Mouse (Mus musculus) heart, adult 11 months (tissue): ENCODE measurements around the gene Nup50.

Experiments used
- DNase-seq: peaks from one replicate; pipeline ENCODE4 v3.0.0; 2022

Nup50 gene

DNA sequence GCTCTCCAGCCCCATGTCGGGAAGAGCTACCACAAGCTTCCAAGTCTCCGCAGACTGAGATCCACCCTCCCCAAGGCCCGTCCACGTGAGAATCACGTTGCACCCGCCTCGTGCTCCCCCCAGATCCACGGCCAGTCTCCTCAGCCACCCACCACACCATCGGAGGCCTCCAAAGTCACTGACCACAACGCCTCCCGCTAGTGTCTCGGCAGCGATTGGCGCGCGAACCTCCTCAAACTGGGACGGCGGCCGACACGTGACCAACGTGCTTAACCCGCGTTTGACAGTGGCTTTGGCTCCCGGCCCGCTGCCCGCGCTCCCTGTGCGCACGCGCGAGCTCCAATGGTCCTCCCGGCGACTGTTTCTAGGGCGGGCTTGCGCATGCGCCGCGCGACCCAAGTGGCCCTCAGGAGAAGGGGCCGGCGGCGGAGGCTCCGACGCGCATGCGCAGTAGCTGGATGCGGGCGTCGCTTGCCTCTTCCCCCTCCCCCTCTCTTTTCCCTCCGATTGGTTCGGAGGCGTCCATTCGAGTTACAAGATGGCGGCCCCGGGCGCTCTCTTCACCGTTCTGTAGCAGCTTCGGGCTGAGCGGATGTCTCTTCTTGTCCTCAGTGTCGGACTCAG, at the start of gene Nup50:
Gene Nup50 (plus strand): TSS at position 528 of the 624 bp plus-strand sequence.
- peak; percentile 100 for DNase-seq

DNA sequence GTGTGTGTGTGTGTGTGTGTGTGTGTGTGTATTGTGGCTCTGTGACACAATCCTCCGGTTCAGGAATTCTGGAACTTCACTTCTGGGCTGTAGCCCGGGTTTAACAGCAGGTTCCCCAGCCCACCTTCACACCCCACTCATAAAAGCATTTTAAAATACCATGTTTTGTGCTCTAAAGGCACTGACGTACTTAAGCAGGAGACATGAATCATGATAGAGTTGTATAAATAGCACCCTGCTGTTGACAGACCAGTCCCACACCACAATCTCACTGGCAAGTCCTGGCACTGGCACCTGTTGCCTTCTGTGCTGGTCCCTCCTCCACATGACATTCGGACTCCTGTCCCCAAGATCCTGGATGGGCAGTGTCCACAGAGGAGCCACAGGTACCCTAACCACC, 49.3 kb upstream of the Nup50 start:
- DNase-seq, result no peak

DNA sequence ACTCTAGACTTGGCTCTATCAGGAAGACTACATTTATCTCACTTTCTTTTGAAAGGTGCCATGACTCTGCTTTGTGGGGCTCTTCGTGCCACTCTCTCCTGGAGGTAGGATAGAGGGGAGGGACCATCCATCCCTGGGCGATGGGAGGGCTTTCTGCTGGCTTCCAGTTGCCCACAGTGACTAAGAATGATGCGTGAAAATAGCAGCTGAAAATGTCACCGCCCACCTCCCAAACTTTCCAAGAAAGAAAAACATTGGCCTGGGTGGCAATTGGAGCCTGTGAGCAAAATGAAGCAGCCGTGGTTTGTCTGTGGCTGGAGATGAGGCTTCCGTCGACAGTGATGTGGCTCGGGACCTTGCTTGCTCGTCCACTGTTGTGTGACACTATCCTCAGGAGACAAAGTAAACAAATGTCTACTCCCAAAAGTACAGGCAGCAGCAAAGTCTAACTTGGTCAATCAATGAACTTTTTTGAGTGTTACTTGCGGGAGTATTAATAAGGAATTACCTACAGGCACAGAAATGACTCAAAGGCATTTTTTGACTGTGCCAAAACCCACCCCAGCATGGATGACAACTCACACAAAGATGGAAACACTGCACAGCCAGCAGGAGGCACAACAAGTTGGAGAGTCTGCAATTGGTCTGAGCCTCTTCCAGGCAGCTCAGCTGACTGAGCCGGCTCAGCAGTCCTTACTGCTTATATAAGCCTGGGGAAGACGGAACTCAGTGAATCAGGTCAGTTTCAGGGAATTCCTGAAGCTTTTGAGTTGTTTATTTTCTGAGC, 46.0 kb upstream of the Nup50 start:
- DNase-seq, result no peak

DNA sequence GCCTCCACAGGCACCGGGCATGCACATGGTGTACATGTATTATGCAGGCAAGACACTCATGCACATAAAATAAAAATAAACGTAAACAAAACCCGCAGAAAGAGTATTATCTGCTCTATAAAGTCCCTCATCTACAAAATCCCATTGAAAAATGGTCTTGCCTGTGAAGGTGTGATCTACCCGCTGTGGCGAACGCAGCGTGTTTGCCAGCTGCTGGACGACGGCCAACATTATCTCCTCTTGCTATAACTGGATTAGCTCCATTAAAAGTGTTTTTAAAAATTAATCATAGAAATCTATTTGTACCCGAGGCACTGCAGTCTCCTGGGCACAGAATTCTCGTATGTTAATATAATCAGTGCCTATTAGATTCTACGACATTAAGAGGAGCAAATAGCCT, 35.1 kb upstream of the Nup50 start:
- no peak for DNase-seq

DNA sequence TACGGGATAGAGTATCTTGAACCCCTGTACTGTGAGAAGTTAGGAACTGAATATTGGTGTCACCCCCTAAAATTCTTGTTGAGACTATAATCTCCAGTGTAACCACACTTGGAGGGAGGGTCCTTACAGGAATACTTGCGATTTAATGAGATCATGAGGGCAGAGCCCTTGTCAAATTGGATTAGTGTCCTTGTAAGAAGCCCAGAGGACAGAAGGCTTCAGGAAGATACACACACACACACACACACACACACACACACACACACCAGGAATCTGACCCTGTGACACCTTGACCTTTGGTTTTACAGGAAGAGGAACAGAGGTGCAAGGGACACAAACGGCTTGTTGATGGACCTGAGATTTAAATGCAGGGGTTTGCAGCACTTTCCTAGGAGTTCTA, 32.0 kb upstream of the Nup50 start:
- DNase-seq, result no peak

GRCm38 (mm10) chr15:84891658-84892057, 31.6 kb upstream of the Nup50 start:
- no peak for DNase-seq

- peak; percentile 96 for DNase-seq
These were observed 27.0 kb upstream of the Nup50 start for GRCm38 (mm10) chr15:84896216-84896615.

DNA sequence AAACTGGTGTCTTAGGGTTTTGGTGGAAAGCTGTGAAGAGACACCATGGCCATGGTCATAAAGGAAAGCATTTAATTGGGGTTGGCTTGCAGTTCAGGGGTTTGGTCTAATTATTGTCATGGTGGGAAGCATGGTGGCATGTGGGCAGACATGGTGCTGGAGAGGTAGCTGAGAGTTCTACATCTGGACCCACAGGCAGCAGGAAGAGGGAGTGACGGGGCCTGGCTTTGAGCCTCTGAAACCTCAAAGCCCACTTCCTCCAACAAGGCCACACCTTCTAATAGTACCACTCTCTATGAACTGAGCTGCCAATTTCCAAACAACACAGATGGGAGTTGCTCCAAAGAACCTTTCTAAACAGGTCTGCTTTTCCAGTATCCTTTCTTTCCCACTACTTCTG, 26.5 kb upstream of the Nup50 start:
- no peak for DNase-seq

- DNase-seq, result peak; percentile 87
These were observed 25.1 kb upstream of the Nup50 start for GRCm38 (mm10) chr15:84898077-84898476.

DNA sequence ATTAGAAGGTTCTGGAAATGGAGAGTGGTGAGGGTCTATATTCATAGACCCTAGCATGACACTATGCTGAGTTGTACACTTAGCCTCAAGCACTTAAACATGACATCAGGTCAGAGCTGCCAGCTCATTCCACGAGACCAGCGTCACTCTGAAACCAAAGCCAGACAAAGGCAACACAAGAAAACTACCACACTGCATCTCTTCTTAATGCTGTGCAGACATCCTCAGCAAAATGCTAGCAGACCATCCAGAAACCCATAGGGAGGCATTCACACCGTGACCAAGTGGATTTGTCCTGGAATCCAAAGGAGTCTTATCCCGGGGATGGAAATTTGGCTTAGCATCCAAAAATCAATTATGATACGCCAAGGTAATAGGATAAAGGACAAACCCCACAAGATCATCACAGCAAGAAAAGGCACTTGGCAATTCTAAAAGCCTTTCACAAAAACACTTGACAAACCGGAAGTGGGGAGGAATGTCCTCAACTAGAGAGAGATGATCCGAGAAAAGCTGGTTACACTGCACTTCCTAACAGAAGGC, 19.3 kb upstream of the Nup50 start:
- no peak for DNase-seq

GRCm38 (mm10) chr15:84913201-84913600, 10.0 kb upstream of the Nup50 start:
- DNase-seq, result no peak

- DNase-seq, result no peak
These were observed 3.3 kb upstream of the Nup50 start, which contains the start of gene Gm29666 for GRCm38 (mm10) chr15:84919938-84920337. Gm29666 (minus strand) TSS chr15:84920038.

- no peak for DNase-seq
These were observed 434 bp downstream of the Nup50 start for GRCm38 (mm10) chr15:84923508-84924181.

GRCm38 (mm10) chr15:84924781-84925315, 1.6 kb downstream of the Nup50 start:
- DNase-seq, result no peak

DNA sequence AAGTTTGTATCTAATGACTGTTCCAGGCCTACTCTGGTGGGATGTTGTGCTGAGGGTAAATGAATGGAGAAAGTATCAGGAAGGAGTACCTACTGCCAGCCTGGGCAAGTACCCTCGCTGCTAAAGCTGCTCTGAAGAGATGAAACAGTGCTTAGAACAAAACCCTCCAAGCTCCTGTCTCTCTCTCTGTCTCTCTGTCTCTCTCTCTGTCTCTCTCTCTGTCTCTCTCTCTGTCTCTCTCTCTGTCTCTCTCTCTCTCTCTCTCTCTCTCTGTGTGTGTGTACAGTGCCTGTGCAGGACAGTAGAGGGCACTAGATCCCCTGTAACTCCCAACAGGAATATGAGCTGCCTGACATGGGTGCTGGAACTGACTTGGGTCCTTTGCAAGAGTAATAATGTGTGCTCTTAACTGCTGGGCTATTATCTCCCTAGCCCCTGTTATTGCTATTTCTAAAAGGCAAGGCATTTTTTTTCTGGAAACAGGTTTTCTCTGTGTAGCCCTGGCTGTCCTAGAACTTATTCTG, 2.3 kb downstream of the Nup50 start:
- DNase-seq, result no peak

DNA sequence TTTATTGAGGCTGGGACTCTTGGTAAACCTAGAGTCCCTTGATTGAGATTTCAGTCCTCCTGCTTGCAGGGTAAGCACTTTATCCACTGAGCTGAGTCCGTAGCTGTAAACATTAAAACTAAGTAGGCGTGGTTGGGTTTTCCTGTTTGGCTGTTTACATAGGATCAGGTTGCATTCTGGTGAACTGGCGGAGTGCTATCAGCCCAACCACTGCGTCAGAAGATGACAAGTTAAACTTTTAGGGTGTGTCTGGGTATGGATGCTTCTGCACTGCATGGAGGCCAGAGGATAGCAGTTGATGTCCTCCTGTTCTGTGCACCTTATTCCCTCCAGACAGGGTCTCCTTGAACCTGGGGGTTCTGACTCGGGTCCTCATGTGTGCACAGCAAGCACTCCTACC, 9.1 kb downstream of the Nup50 start:
- DNase-seq, result no peak

DNA sequence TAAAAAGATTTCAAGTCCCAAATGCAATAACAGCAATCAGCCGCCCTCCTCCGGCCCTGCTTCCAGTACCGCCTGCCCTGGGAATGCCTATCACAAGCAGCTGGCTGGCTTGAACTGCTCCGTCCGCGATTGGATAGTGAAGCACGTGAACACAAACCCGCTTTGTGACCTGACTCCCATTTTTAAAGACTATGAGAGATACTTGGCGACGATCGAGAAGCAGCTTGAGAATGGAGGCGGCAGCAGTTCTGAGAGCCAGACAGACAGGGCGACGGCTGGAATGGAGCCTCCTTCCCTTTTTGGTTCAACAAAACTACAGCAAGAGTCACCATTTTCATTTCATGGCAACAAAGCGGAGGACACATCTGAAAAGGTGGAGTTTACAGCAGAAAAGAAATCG, 11.7 kb downstream of the Nup50 start:
- no peak for DNase-seq

- DNase-seq, result peak; percentile 97
These were observed 16.9 kb downstream of the Nup50 start for GRCm38 (mm10) chr15:84940102-84940501.

GRCm38 (mm10) chr15:84942647-84943285, 19.6 kb downstream of the Nup50 start:
- peak; percentile 96 for DNase-seq

GRCm38 (mm10) chr15:84944319-84944718, 21.1 kb downstream of the Nup50 start:
- no peak for DNase-seq

- peak; percentile 90 for DNase-seq
These were observed 25.8 kb downstream of the Nup50 start for GRCm38 (mm10) chr15:84948990-84949389.

DNA sequence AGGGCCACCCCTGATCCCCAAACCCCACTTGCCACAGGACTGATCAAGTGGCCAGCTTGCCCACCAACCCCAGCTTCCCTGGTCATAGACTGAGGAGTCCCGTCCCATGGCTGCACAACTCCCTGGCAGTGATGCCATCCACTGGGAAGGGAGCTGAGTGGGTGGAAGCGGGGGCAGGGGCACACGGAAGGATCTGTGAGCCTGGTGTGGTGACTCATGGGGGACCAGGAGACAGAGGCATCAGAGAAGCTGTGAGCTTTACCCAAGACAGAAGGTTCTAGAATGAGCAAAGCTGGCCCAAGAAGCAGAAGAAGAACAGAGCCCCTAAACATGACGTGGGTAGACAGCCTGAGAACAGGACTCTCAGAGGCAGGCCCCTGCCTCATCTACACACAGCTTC, 26.8 kb downstream of the Nup50 start:
- no peak for DNase-seq

DNA sequence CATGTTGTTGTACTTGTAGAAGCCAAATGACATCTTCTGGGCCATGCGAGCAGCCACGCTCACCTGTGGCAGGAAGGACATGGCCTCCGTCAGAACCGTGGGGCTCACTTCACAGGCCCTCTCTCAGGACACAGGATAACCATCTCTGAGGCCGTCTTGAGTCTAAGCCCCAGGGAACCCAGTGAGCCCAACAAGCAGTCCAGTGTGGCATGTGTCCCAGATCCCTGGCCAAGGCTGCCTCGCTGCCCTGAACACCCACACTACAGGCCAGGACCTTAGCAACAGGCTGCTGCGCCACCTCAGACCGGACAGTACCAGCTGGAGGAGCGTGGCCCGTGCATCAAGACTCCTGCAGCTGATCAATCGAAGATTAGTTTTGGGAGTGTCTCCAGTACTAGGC, 30.0 kb downstream of the Nup50 start:
- peak; percentile 91 for DNase-seq
